Mouse (Mus musculus): ENCODE measurements at regions not wholly inside any gene's neighbourhood (a gene's known extent, or its start where the extent isn't known, plus 50 kb on each side); places are given as distances from the start of the nearest gene placed in this dataset.

DNA sequence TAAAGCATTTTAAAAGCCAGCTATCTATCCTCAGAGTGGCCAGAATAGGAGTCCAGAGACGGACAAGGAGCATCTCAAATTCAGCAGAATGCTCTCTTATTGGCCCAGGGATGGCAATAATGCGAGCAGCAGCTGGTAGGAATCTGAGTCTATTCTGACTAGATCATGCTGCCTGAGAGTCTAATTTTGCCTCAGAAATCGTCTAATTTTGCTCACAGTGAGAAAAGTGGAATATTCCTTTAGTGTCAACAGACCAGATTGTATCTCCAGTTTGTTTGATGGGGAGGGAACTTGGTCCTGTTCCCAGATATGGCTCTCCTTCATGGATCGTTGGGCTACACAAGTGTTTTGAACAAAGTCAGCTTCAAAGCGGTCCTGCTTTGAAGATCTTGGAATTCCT lies 525.2 kb downstream of the Rnf144b start:
- TF ChIP-seq CTCF (IDR thresholded peaks at IDR 0.05; ENCODE audit: insufficient read depth, low read depth, low read length) (no peak), POLR2A (IDR thresholded peaks at IDR 0.05; ENCODE audit: insufficient read depth, low read depth, low read length) (no peak)

Data from olfactory bulb, adult 2 months (tissue).